Mouse (Mus musculus) adipocyte (in vitro differentiated cells): ENCODE measurements at regions not wholly inside any gene's neighbourhood (a gene's known extent, or its start where the extent isn't known, plus 50 kb on each side); places are given as distances from the start of the nearest gene placed in this dataset.

Experiments
- DNase-seq: peaks from one replicate; pipeline ENCODE4 v3.0.0-alpha.2; 2016; ENCODE audit warnings: low spot score

DNA sequence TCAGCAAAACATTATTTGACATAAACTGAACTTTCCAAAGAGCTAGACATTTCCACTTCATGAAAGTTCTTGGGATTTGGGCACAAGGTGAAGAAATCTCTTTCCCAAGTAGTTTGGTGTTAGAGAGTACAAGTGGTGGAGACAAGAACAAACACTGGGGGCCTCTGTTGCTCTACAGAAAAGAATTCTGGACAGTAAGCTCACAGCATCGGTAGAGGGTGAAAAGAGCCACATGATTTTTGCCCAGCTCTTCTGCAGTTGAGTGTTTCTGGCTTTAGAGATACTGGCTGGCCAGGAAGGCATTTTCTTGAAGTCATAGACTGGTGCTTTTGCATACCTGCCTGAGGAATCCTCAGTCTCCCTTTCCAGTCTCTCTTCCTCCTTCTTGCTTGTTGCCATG, 127.8 kb downstream of the Stk31 start:
- DNase-seq = no peak

DNA sequence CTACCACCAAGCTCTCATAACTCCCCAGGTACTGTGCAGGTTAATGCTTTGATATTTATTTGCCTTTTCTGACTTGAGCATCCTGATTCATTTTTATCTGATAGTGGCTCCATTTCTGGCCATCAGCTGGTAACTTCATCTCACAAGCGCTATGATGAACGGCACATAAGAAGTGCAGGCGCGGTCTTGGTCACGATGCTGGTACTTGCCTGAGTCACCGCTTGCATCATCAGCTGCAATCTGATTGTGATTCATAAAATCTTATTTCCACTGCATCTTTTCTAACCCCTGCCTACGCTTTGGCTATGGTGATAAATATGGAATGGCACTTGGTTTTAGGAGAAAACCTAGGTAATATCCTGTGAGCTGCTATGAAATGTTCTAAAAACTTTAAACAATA, 128.3 kb downstream of the Stk31 start:
- no peak for DNase-seq

DNA sequence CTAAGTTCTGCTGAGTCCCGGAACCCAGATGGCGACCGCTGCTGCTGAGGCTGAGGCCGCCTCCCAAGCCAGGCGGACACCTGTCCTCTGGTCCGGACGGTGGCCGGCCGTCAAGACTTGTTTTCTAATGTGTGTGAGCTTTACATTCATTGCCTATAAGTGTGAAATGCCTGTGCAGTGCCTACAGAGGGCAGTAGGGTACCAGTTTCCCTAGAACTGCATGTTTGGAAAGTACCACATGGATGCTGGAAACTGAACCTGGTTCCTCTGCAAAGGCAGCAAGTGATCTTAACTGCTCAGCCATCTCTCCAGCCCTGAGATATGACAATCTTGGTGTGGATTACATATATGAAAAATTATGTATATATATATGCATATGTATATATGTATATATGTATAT, 138.6 kb downstream of the Stk31 start:
- no peak for DNase-seq

DNA sequence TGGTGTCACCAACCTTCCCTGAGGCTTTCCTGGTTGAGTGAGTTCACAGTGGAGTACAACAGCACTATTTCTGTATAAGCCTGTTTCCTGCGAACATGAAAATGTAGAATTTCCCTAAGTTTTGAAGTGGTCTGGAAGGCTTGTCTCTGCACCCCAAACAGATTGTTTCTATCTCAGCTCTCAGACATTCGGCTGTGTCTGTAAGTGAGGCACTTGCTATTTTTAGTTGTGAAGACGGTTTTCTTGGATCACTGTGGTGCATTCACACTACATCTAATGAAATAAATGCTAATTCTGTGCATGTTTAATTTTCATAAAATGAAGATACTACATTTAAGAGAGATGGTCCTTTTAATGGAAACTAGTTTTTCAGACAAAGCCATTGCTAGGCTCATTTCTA, 139.1 kb downstream of the Stk31 start:
- DNase-seq = no peak

GRCm38 (mm10) chr6:49544946-49545345, 149.5 kb downstream of the Stk31 start:
- no peak for DNase-seq

DNA sequence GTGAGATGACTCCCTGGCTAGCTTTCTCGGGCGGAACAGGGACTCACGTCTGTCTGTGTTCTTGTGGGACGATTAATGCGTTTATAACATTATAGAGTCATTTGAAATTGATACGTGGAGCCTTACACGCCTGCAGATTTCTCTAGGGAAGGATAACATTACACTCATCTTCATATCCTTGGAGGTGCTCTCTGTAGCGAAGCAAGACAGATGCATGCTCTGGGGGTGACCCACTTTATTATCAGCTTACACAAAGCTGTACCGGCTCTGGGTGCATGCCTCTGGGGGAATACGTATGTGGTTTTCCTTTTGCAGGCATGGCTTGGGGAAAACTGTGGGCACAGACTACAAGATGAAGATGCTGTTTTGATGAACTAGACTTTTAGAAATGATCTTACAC, 159.7 kb downstream of the Stk31 start:
- DNase-seq = no peak

- no peak for DNase-seq
Measured at GRCm38 (mm10) chr6:49558508-49558907, 163.1 kb downstream of the Stk31 start.

DNA sequence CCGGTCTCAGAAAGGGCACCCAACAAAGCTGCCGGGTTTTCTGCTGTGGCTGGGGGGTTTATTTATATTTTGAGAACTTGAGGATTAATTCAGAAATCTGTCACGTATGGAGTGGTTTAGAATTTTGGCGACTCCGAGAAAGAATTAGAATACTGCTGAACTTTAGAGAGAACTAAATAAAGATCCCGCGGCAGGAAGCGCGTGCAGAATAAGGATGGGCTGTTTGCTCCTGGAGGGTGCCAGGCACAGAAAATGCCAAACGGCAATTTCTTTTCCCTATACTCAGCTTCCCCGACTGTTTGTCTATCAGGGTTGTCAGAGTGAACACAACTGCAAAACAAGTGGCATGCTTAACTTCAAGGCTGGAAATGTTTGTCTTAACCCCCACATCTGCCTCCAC, 163.7 kb downstream of the Stk31 start:
- DNase-seq = no peak

DNA sequence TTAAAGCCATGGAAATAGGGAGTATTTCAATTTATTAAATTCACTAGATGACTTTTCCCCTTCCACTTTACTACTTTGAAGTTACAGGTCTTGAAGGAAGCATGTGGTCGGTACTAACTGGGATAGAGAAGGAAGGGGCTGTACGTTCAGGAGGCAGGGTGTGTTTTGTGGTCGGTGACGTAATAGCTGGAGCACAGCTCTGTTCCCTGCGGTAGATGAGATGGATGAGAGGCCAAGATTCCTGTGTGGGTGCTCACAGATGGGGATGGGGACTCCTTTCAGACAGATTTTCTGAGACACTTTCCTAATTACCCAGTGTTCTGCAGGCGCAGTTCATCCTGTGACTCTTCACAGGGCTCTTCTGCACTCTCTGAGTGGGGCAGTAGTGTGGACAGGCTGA, 182.9 kb downstream of the Stk31 start:
- no peak for DNase-seq

- DNase-seq = no peak
Measured at GRCm38 (mm10) chr6:49579691-49580090, 184.3 kb downstream of the Stk31 start.

GRCm38 (mm10) chr6:49582040-49582707, 186.8 kb downstream of the Stk31 start:
- DNase-seq = no peak

- DNase-seq = no peak
Measured at GRCm38 (mm10) chr6:49586553-49586952, 191.1 kb downstream of the Stk31 start.

- no peak for DNase-seq
Measured at GRCm38 (mm10) chr6:49588677-49589076, 193.3 kb downstream of the Stk31 start.

DNA sequence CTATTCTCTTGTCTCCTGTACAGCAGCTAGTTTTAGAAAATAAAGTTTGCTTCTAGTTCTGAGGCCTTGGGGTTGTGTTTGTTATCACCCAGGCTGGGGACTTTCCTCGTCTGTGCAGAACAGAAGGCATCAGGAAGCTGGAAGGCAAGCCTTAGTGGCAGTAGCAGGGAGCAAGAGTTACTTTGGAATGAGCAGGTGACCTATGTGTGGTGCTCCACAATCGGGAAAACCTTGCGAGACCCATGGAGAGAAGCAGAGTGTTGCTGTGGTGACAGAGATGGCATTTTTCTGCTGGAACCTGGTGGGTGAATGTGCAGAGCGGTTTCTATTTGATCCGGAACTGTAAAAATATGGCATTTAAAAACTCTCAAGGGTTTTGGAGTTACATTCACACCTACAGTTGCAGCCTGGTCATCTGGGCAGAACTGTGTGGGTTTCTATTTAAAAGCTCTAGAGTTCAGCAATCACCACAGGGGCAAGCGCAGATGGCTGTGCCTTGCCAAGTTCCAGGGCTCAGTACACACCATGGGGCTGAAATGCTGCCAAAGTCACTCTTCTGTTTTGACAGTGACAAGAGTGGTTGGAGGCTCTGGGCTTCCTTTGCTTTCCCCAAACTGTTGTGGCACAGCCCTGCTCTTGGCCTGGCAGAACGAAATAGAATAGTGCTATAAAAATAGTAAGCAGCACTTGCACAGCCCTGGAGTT, 195.7 kb downstream of the Stk31 start:
- peak; percentile 4 for DNase-seq

DNA sequence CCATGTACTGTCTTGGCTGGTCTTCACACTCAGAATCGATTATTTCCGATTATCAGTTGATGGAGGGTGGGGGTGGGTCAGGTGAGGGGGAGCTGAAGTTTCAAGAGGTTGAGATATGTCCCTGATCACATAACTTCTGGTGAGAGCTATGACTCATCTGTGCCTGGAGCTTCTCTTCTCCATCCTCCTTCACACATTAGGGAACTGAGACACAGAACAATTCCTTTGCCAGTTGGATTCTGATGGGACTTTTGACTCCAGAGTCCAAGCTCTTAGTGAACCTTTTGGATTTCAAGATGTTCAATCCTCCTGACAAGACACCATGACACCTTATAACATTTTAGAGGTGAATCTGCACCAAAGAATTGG, 196.2 kb downstream of the Stk31 start:
- DNase-seq = no peak

- DNase-seq = no peak
Measured at GRCm38 (mm10) chr6:49592676-49593075, 197.3 kb downstream of the Stk31 start.

DNA sequence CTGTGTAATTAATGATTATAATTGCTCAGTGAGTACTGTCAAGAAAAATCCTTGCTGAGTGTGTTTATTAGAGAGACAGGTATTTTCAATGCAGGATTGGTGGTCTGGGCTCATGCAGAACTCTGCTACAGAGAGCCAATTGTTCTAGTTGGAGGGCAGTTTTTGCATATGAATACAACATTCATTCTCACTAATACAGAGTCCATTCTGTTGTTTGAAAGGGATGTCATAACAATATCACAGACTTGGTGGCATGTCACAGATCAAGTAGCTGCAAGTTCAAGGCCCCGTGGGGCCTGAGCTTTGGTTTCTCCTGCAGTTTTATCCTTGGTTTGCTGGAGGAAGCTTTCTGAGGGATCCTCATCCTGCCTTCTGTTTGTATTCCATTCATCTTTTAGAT, 207.8 kb downstream of the Stk31 start:
- DNase-seq = no peak

- no peak for DNase-seq
Measured at GRCm38 (mm10) chr6:49603844-49604243, 208.4 kb downstream of the Stk31 start.

GRCm38 (mm10) chr6:49606028-49606427, 210.6 kb downstream of the Stk31 start:
- no peak for DNase-seq

DNA sequence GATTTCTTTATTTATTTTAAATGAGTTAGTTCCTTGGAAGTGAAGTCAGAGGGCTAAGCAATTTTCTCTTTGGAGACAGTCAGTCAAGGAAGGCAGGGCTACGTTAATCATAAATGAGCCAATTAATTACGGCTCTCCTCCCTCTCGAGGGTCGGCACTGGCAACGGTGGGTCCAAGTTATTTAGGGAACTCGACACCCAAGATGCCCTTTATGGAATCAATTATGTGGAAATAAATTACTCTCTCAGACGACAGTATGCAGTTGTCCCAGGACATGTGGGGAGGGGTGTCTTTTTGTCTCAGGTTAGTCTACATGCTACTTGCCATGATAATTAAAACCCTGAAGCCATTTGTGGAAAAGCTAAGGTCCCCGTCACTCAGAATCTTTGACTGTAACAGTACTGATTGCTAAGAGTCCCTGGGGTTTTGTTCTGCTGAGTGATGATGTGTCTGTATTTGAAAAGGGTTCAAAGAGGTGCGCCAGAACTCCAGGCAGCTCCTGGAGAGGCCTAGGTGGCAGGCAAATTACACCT, 211.3 kb downstream of the Stk31 start:
- no peak for DNase-seq

DNA sequence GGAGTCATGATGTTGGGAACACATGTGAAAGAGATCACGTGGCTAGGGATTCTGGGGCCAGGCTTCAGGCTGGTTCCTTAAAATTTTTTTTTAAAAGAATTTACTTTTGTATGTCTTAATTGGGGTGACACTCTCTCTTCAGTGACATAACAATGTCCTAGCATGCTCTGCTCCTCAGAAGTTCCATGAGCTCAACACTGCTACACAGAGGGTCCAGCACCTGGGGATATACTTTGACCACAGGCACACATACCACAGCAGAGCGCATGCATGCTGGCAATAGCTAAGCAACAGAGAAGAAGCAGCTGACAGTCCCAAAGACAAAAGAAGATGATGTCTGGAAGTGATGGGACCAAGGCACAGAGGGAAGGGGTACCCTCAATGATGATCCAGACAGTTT, 198.4 kb upstream of the Npy start:
- DNase-seq = no peak

DNA sequence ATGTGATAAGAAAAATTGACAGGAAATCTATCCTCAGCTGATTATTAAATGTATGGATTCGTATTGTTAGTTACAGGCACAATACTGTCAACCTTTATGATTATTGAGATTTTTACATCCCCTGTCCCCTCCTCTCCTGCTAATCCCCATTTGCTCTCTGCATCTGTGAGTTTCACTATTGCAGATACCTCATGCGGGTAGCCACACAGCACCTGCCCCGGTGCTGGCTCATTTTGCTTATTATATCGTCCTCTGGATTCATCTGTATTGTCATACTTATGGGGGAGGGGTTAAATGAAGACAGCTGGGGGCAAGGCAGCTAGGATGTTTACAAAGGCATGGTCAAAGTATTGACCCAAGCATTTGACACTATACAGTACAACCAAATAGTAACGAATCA, 197.9 kb upstream of the Npy start:
- no peak for DNase-seq

DNA sequence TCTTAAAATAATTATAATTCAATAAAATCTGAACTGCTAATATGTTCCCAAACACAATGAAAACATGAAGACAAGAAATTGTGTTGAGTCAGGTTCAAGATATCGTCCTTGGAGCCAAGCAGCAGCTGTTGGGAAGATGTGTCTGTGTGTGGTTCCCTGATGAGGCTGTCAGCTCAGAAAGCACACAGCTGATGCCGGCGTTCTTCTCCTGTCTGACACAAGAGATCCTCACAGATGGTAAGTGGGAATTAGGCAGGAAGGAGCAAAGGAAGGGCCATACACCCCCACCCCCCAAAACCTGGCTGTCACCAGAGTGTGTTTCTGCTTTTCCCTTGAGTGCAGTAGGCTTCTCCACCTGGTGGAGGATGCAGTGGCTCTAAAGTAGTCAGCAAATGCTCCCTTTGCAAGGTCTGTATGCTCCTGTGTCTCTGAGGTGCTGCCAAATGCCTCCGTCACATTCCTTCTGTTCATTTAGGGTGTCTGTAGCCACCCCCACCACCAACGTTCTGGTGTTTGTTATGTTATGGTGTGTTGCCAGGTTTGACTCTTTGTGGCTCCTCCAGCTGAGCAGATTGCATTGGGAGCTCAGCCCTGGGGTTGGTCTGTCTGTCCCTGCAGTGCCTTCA, 188.9 kb upstream of the Npy start:
- no peak for DNase-seq
